Mouse (Mus musculus): ENCODE measurements around the gene Sox5.

The Sox5 gene

DNA sequence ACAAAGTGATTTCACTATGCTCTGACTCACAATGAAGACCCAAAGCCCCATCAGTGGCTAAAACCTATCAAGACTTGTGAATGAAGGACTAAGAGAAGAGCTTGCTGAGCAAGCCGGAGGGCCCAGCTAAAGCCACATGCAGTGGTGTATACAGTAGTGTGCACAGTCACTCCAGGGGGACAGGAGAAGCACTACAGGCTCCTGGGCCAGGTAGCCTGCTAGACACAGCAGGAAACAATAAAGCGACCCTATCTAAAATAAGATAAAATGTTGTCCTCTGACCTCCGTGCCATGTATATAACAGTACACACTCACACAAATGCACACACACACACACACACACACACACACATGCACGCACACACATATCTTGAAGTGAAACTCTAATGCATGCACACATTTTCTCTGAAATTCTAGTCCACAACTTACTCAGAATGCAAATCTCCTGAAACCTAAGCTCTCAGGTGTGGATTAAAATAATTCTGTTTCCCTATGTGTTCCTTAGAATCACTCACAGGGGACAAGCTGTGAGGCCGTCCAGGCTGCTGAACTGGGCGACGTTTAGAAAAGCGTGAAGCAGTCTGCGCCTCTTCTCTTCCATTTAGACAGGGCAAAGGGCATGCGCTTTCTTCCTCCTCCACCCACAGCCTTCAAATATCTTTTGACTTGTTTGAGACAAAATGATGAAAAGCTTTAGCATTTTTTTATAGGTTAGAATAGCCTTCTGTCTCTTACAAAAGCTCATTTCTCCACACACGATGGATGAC is 197.5 kb downstream of the Sox5 start:
- in situ Hi-C loops (cut with MboI, MseI), result loop anchor here (10.0 kb wide), 1 partner anchor 791 kb away; no protein-coding TSS in a partner anchor

GRCm38 (mm10) chr6:144579301-144579700 is 202.5 kb downstream of the Sox5 start:
- in situ Hi-C loops (cut with MboI, MseI), result no loop called here

DNA sequence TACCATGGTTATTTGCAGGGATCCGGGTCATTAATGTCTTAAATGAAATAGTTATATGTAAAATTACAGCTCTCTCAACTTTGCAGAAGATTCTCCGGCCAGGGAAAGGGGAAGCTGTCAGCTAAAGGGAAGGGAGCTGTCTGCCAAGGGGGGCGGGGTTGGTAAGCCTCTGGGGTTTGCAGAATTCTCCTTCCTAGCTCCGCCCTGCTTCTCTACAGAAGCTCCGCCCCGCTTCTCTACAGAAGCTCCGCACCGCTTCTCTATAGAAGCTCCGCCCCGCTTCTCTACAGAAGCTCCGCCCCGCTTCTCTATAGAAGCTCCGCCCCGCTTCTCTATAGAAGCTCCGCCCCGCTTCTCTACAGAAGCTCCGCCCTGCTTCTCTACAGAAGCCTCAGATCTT is 210.9 kb downstream of the Sox5 start:
- in situ Hi-C loops (cut with MboI, MseI), result no loop called here

- in situ Hi-C loops (cut with MboI, MseI), result no loop called here
Observed at GRCm38 (mm10) chr6:144565827-144566226, 215.9 kb downstream of the Sox5 start.

DNA sequence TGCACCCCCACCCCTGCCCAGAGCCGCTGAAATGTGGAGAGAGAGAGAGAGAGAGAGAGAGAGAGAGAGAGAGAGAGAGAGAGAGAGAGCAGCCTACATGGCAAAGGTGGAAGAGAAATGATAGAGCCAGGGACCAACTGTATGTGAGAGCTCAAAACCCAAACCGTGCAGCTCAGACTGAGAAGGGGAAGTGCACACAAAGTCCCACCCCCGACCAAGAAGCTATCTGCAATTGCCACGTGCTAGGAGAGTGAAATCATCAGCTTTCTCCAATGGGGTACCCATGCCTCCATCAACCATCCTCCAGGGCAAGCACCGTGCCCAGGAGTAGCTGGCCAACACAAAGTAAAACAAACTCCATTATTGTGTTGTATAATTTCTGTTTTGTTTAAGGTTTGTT is 220.1 kb downstream of the Sox5 start:
- in situ Hi-C loops (cut with MboI, MseI), result no loop called here

GRCm38 (mm10) chr6:144560211-144560610 is 221.6 kb downstream of the Sox5 start:
- in situ Hi-C loops (cut with MboI, MseI), result no loop called here

- in situ Hi-C loops (cut with MboI, MseI), result no loop called here
Observed at GRCm38 (mm10) chr6:144553476-144553875, 228.3 kb downstream of the Sox5 start.

GRCm38 (mm10) chr6:144548991-144549390 is 232.8 kb downstream of the Sox5 start:
- in situ Hi-C loops (cut with MboI, MseI), result no loop called here

DNA sequence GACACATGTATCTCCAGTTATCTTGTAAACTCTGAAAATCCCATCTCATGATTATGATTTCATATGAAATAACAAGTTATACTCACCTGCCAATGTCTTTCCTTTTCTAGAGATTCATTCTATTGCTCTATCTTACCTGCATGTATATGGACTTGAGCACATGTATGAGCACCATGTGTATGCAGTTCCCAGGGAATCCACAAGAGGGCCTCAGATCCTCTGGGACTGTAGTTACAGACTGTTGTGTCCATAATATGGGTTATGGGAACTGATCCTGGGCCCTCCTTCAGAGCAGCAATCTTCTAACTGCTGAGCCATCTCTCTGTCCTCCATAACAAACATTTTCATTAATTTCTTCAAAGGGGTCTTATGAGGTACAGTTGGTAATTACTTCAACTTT is 234.6 kb downstream of the Sox5 start:
- in situ Hi-C loops (cut with MboI, MseI), result no loop called here

- in situ Hi-C loops (cut with MboI, MseI), result no loop called here
Observed at GRCm38 (mm10) chr6:144545549-144545948, 236.2 kb downstream of the Sox5 start.

- in situ Hi-C loops (cut with MboI, MseI), result no loop called here
Observed at GRCm38 (mm10) chr6:144541316-144541715, 240.5 kb downstream of the Sox5 start.

- in situ Hi-C loops (cut with MboI, MseI), result no loop called here
Observed at GRCm38 (mm10) chr6:144539439-144540192, 242.2 kb downstream of the Sox5 start.

DNA sequence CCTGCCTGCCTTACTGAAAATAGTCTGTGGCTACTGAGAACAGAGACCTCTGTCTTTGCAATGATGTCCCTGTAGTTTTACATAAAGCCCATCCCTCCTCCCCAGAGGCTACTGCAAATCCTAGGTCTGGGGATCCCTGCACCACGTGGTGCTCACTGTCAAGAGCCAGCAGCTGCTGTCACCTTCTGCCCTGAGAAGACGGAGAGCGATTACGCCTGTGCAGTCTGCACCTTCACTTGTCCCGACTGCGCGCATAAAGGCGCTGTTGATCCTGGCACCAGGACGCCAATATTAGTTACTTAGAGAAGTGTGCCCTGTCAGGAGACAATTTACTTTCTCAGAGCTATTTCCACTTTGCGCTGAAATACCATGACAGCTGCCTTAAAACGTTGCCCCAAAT is 258.3 kb downstream of the Sox5 start:
- in situ Hi-C loops (cut with MboI, MseI), result no loop called here

DNA sequence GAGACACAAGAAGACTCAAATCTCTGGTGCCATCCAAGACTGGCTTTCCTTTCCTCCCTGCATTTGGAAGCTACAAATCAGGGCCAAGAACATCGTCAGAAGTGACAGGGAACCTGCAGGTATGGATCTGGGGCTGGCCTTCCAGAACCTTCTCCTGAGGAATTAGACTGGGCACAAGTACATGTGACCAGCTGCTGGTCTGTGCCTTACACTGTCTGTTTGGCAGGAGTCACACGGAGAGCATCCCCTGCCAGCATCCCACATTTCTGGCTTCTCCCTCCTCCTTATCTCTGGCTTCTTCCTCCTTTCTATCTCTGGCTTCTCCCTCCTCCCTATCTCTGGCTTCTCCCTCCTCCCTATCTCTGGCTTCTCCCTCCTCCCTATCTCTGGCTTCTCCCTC is 263.0 kb downstream of the Sox5 start:
- in situ Hi-C loops (cut with MboI, MseI), result no loop called here

GRCm38 (mm10) chr6:144515905-144516304 is 265.9 kb downstream of the Sox5 start:
- in situ Hi-C loops (cut with MboI, MseI), result no loop called here

- in situ Hi-C loops (cut with MboI, MseI), result no loop called here
Observed at GRCm38 (mm10) chr6:144513761-144514160, 268.0 kb downstream of the Sox5 start.

GRCm38 (mm10) chr6:144511925-144512324 is 269.9 kb downstream of the Sox5 start:
- in situ Hi-C loops (cut with MboI, MseI), result no loop called here

DNA sequence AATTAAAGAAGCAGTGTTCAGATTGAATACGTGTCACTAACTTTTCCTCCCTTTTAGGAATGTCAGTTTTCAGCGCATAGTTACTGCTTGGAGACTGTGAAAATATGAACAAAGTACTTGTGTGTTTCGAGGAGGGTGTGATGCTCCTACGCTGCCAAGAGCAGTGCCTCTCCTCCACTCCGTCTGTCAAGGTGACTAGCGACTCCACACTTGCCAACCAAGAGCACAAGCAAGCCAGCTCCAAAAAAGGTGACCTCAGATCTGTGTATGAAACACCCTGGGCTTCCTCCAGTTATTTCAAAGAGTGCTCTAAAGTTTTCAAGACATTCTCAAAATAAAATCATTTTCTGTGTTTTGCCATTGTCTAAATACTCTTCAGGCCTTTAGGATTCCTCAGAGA is 271.6 kb downstream of the Sox5 start:
- in situ Hi-C loops (cut with MboI, MseI), result no loop called here

GRCm38 (mm10) chr6:144504197-144504551 is 277.6 kb downstream of the Sox5 start:
- in situ Hi-C loops (cut with MboI, MseI), result no loop called here

- in situ Hi-C loops (cut with MboI, MseI), result no loop called here
Observed at GRCm38 (mm10) chr6:144503399-144504196, 278.2 kb downstream of the Sox5 start.

- in situ Hi-C loops (cut with MboI, MseI), result no loop called here
Observed at GRCm38 (mm10) chr6:144501439-144501838, 280.3 kb downstream of the Sox5 start.

DNA sequence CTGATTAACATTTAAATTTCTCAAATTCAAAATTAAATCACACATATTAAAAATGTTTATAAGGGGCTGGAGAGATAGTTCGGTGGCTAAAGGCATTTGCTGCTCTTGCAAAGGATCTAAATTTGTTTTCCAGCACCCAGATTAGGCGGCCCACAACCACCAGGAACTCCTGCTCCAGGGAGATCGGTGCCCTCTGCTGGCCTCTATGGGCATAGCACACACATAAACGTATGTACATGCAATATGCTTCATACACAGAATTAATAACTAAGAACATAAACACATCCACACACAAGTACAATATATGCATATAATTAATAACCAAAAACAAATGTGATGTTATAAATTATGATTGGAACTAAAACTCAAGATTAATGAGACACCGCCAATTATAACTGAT is 283.6 kb downstream of the Sox5 start:
- in situ Hi-C loops (cut with MboI, MseI), result no loop called here

All from T-helper 2 cell (primary cell).